Mouse (Mus musculus) CD8-positive naive resting alpha-beta T cell, adult 2 months (primary cell): ENCODE measurements around the gene Bcorl1.
A peak's percentile ranks its signal among the peaks of the same experiment; 100 is the strongest.

ENCODE experiments used
- DNase-seq, 2 experiments: peaks; one replicate each; pipeline ENCODE4 v3.0.0; 2022; ENCODE audit warnings: low read depth in 2 of 2, low spot score in 2 of 2

The Bcorl1 gene

DNA sequence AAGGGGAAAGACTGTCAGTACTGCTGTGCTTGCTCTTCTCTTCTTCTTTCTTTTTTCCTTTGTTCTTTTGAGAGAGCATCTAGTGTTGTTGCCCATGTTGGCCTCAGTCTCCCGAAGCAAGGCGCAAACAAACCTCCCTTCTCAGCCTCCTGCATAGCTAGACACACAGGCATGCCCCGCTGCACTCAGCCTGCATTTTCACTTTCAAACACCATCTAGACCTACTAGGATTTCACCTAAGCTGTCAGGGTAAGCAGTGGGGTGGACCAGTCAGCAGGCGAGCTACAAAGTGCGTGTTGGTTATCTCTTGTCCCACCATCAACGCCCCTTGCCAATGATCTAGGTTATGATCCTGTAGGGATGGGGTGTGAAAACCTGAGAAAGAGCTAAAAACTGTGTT lies 100.4 kb downstream of the Bcorl1 start:
- no peak for DNase-seq

DNA sequence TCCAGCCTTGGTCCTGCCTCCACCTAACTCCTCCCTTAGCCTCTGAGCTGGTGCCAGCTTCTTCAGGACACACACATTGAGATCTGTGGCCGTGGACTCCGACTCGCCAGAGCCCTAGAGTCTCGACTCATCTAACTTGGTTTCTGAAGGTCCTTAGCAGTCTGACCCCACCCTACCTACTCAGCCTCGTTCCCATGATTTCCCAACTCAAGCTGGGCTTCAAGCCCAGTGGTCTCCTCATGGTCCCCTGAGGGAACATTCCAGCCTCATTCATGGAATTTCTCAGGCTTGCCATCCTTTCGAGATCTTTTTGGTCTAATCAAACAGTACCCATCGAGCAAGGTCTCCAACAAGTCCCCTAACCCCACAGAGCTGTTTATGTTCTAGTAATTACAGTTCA lies 100.8 kb downstream of the Bcorl1 start:
- DNase-seq: no peak

DNA sequence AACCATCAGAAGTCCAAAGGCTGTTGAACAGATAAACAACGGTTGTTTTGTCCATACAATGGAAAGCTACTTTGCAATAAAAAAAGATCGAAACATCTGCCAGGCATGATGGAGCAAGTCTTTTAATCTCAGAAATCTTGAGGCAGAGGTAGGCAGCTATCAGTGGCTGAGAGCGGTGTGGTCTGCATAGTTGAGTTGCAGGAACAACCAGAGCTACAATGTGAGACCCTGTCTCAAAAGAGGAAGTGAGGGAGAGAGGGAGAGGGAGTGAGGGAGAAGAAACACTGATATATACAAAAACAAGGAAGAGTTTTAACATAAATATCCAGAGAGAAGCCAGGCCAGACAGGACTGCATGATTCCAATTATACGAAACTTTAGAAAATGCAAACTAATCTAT lies 103.5 kb downstream of the Bcorl1 start:
- no peak for DNase-seq

DNA sequence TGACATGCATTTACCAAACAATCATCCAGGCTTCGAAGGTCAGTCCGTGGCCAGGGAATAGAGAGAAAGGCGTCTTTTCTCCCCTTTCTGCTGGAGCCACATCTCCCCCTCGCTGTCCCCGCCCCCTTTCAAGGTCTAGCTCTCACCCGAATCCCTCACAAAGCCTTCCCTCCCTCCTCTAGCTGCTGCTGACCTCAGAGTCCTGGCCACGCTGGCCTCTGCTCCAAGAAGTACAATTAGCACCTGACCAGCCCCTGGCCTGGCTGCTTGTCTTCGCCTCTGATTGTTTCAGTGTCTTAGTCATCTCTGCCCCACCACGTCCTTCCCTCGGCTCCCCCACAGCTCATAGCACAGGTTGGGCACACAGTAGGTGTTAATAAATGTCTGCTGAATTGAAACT lies 108.5 kb downstream of the Bcorl1 start:
- DNase-seq: no peak

DNA sequence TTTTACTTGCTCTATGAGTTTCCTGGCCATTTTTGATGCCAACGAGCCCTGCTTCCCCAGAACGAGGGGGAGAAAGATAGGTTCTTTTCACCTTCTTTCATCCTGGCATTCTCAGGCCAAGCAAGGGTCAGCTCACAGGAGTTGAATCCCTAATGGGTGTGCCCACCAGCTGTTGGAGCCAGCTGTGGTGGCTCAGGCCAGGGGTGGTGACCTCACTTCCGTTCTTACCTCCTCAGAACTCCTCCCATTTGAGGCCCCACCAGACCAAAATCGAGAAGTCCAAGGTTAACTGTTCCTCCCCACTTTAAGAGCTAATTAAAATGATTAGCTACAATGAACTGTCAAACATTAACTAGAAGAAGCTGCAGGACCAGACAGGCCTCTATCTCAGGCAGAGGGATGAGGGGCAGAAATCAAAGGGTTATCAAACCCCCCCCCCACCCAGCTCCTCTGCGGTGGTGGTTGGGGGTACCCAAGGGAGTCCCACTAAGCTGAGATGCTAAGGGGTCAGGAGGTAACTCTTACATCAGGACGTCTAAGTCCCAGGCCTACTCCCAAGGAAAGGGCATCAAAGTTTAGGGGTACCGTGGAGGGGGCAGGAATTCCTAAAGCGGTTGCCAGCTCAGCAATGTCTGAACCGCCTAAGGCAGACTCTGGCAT lies 111.2 kb downstream of the Bcorl1 start:
- no peak for DNase-seq

DNA sequence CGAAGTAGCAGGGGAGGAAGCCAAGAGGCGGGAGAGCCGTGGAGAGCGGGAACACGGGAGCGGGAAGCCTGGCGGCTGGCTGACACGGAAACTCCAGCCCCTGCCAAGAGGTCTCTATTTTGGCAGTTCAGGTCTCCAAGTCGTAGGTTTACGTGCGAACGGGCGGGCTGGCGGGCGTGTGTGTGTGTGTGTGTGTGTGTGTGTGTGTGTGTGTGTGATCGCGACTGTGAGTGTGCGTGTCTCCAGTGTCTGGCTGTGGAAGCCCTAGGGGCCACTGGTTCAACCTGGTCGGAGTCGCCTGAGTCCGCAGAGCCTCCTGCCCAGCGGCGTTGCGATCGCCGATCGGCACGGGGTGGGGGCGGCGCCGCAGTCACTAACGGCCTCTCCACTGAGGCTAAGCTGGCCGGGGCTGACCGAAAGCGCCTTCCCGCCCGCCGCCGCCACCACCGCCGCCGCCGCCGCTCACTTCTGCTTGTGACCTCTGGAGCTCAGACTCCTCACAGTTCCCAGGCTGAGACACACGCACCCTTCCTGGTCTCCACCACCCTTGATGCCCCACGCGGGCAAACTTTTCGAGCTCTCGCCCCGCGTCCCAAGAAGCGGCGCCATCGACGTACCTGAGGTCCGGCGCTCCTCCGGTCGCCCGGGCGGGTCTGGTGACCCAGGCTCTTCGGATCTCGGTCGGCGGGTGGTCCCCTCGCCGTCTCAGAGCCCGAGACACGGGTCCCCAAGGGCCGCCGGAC lies 111.9 kb downstream of the Bcorl1 start:
- DNase-seq: no peak

DNA sequence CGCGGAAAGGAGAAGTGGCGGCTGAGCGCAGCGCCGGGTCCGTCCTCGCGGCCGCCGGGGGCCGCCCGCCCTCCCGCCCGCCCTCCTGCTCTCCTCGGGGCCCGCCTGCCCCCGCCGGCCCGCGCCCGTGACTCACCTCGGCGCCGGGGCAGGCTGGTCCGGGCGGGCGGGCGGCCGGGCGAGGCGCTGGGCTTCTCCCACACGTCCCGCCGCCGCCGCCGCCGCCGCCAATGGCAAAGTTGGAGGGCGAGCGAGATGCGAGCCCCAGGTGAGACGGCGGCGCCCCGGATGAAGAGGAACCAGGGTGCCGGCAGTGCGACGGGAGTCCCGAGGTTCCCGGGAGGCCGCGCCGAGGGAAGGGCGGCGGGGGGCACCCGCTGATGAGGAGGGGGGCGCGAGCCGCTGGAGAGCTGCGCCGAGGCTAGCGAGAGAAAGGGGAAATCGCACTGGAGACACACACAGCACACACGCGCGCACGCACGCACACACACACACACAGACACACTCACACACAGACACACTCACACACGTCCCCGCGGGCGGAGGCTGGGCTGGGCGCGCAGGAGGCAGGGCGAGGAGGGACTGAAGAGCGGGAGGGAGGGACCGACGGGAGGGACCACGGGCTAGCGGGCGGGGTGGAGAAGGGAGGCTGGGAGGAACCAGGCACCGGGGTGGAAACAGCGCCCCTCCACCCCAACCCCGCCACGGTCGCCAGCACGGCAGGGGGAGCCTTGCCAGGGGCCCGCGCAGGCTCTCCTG lies 112.8 kb downstream of the Bcorl1 start:
- peak; percentile 75 to 76 for DNase-seq

DNA sequence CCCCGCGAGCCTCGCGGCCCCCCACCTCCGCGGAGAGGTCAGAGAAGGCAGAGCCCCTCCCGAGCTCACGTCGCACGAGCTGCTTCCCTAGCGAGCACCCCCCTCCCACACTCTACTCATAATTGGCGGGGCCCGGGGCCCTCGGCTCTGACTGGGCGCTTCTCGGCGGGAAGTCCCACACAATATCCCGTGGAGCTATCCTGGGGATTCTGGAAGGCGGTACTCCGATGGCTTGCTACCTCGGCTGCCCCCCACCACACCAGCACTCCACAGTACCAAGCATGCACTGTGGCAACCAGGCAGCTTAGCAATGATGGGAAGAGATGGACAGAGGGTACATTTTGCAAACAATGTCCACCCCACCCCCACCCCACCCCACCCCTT lies 113.3 kb downstream of the Bcorl1 start:
- DNase-seq: no peak

DNA sequence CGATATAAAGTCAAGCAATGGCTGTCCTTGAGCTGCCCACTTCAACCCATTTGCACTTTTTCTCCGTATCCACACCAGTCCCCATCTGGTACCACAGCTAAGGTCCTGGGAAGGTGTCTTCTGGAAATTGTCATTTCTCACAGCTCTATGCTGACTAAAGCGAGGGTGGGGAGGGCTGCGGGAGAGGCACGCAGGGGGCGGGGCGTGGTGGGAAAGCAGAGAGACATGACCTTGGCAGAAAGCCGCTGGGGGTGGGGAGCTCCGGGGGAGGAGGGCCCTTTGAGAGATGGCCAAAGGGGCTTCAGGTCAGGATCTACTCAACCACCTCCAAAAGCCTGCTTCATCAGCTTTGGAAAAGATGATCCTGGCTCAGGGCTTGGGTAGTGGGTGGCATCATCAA lies 113.9 kb downstream of the Bcorl1 start:
- DNase-seq: no peak

DNA sequence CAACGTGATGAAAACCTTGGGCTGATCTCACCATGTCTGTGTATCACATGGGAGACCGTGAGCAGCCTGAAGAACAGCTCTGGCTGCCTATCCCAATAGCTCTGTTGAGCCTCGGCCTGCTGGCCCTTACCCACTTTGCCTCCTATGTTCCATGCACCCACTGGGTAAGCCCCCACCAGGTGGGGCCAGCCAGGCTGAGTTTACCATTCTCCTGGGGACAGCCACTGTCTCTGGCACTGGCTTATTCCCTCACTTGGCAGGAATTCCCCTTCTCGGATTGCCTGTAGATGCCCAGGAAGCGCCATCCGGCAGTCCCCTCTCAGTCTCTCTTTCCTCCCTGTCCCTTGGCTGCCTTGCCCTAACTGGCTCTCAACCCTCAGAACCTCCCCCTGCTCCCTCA lies 115.8 kb downstream of the Bcorl1 start:
- no peak for DNase-seq
